Mouse (Mus musculus): ENCODE results near the gene Ntrk2.
"Not testable (repeated sequence)": the region's sequence is repeated elsewhere in the genome, so short reads cannot be mapped to it uniquely, and the experiment has no call there.

The Ntrk2 gene

GRCm38 (mm10) chr13:58972511-58972910, 166.1 kb downstream of the Ntrk2 start:
- no peak for DNase-seq

GRCm38 (mm10) chr13:58996447-58996846, 190.1 kb downstream of the Ntrk2 start:
- DNase-seq, result no peak

- no peak for DNase-seq
These were observed 191.4 kb downstream of the Ntrk2 start for GRCm38 (mm10) chr13:58997763-58998162.

GRCm38 (mm10) chr13:58999373-59000053, 193.1 kb downstream of the Ntrk2 start:
- no peak for DNase-seq

GRCm38 (mm10) chr13:59002943-59003806, 196.8 kb downstream of the Ntrk2 start:
- no peak for DNase-seq

GRCm38 (mm10) chr13:59003807-59004173, 197.4 kb downstream of the Ntrk2 start:
- no peak for DNase-seq

GRCm38 (mm10) chr13:59004579-59004978, 198.2 kb downstream of the Ntrk2 start:
- no peak for DNase-seq

GRCm38 (mm10) chr13:59009855-59010254, 203.5 kb downstream of the Ntrk2 start:
- DNase-seq, result peak; percentile 47

GRCm38 (mm10) chr13:59010893-59011529, 204.6 kb downstream of the Ntrk2 start:
- no peak for DNase-seq

- peak; percentile 70 for DNase-seq
These were observed 205.1 kb downstream of the Ntrk2 start for GRCm38 (mm10) chr13:59011530-59011903.

GRCm38 (mm10) chr13:59015360-59015759, 209.0 kb downstream of the Ntrk2 start:
- DNase-seq, result no peak

- DNase-seq, result no peak
These were observed 210.8 kb downstream of the Ntrk2 start for GRCm38 (mm10) chr13:59017121-59017520.

- DNase-seq, result no peak
These were observed 216.1 kb downstream of the Ntrk2 start for GRCm38 (mm10) chr13:59022251-59023042.

GRCm38 (mm10) chr13:59025653-59026052, 219.3 kb downstream of the Ntrk2 start:
- DNase-seq, result no peak

GRCm38 (mm10) chr13:59027436-59027835, 221.1 kb downstream of the Ntrk2 start:
- no peak for DNase-seq

- DNase-seq, result no peak
These were observed 222.2 kb downstream of the Ntrk2 start for GRCm38 (mm10) chr13:59028546-59028945.

- no peak for DNase-seq
These were observed 224.2 kb downstream of the Ntrk2 start for GRCm38 (mm10) chr13:59030574-59030973.

GRCm38 (mm10) chr13:59040156-59040915, 234.0 kb downstream of the Ntrk2 start:
- DNase-seq, result no peak

GRCm38 (mm10) chr13:59041013-59041764, 234.8 kb downstream of the Ntrk2 start:
- DNase-seq, result no peak

GRCm38 (mm10) chr13:59052188-59052587, 245.8 kb downstream of the Ntrk2 start:
- DNase-seq, result no peak

GRCm38 (mm10) chr13:59054331-59054730, 248.0 kb downstream of the Ntrk2 start:
- DNase-seq, result not testable (repeated sequence)
